Mouse (Mus musculus) neutrophil, adult 65 days (primary cell): ENCODE results near the gene 4930579F01Rik. TPM values are rescaled to one million over a fixed set of nuclear protein-coding genes. Genes with fewer than 3 reads are reported as not detected.

Source experiments
- total RNA-seq: library from RNA; stranded (reverse); gene quantifications from 2 replicates; pipeline ENCODE4 v1.2.4, GENCODE M21; 2023

The 4930579F01Rik gene
- total RNA-seq = not detected in 2 replicates

GRCm38 (mm10) chr3:138193683-138194302, at the start of gene 4930579F01Rik:
Gene 4930579F01Rik (minus strand): TSS chr3:138193825.

GRCm38 (mm10) chr3:138217631-138218264, 24.1 kb upstream of the 4930579F01Rik start, which contains the start of gene Adh7:
Gene Adh7 (plus strand): TSS chr3:138217760.

DNA sequence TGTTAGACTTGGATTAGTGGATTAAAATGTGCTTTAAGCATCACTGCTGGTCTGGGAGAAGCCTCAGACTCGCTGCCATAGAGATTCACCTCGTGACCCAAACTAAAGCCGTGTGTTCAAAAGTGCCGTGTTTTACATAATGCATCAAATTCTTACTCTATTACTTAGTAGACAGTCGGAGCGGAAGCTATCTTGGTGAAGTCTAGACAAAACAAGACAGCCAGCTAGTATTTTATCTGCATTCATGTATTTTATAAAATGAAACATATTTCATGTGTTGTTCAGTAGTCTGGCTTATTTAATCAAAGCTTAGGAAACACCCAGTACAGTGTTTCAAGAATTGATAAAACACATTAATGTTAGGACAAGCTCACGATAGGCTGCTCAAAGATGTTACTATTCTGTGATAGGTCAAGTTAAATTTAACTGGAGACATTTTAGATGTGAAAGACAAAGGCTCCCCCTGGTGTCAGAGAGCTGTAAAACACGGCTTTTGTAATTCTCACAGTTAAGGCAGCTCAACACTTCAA, 48.9 kb downstream of the 4930579F01Rik start, which contains the start of gene Mttp:
Gene Mttp (minus strand): TSS at position 327 of the 530 bp plus-strand sequence.

GRCm38 (mm10) chr3:138143315-138144059, 50.1 kb downstream of the 4930579F01Rik start, which contains the start of gene Trmt10a:
Gene Trmt10a (plus strand): TSS chr3:138143448.

Other genes with a start within 250 kb of the 4930579F01Rik start
- 55.8 and 73.6 TPM in 2 replicates for gene Dapp1, start 212.3 kb downstream of the 4930579F01Rik start, total RNA-seq
- not detected in 2 replicates for gene 1110002E22Rik, start 128.8 kb downstream of the 4930579F01Rik start, total RNA-seq
- not detected in 2 replicates for gene Gm5105, start 126.4 kb downstream of the 4930579F01Rik start, total RNA-seq
- 2.3 and 2.4 TPM in 2 replicates for gene Trmt10a, start 50.4 kb downstream of the 4930579F01Rik start, total RNA-seq
- gene Mttp, start 48.9 kb downstream of the 4930579F01Rik start, total RNA-seq = 0.47 and 0.79 TPM in 2 replicates
- gene Adh7, start 23.9 kb upstream of the 4930579F01Rik start, total RNA-seq = not detected in 2 replicates
- gene Adh1, start 67.2 kb upstream of the 4930579F01Rik start, total RNA-seq = not detected in 2 replicates
- not detected in 2 replicates for gene Adh6a, start 119.5 kb upstream of the 4930579F01Rik start, total RNA-seq
- gene Adh6b, start 147.9 kb upstream of the 4930579F01Rik start, total RNA-seq = not detected in 2 replicates
- gene Adh4, start 221.6 kb upstream of the 4930579F01Rik start, total RNA-seq = not detected in 2 replicates
- gene Adh5, start 249.3 kb upstream of the 4930579F01Rik start, total RNA-seq = 31.3 and 33.4 TPM in 2 replicates